Mouse (Mus musculus): ENCODE data around the gene Parp16. TPM values are rescaled to one million over a fixed set of nuclear protein-coding genes. Genes with fewer than 3 reads are reported as not detected.

The Parp16 gene
- polyA plus RNA-seq (2015; fragmentation: Nextera tagmentation; extraction: Ambion mirVana): 9.9 and 11.2 TPM in 2 replicates

DNA sequence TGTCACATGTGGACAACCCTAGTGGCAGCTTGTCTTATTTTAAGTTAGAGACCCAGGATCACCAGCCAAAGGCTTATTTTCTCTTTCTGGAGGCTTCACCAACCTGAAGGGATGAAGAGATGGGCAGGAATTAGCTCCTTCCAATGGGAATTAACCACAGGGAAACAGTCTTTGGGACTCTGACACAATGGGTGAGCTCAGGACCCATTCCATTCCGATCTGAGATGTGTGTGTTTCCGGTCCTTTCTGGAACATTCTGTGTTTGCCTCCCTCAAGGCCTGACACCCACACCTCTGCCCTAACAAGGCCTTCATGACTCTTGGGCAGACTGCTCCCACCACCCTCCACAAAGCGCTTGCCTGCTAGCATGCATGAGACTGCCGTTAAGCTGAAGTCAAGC, at the start of gene Parp16:
Gene Parp16, plus strand, starts transcription at position 301 of the 400 bp plus-strand sequence.
- Histone ChIP-seq H3K36me3 (ENCODE audit: control insufficient read depth, insufficient read depth) (no peaks in the 10 kb centered on the region), H3K4me2 (ENCODE audit: low read depth, low read length) (peak within 1 kb of the TSS; percentile 46), H3K9me3 (replicated peaks; ENCODE audit: control insufficient read depth, low read length) (no peaks in the 10 kb centered on the region), H3K27ac (ENCODE audit: low read length) (peak within 1 kb of the TSS; percentile 96), H3K9ac (ENCODE audit: low read depth, low read length) (peak within 1 kb of the TSS; percentile 59), H3K27me3 (ENCODE audit: control insufficient read depth, insufficient read depth, low read depth, low read length) (no peaks in the 10 kb centered on the region), H3K4me1 (ENCODE audit: control insufficient read depth, low read depth, low read length) (peaks cover 60% of the 10 kb centered on the region), H3K4me3 (ENCODE audit: low read depth, low read length) (no peak within 1 kb of the TSS)
- ATAC-seq (ENCODE audit: low read depth): no peak
- WGBS (ENCODE audit: insufficient replicate concordance): 73% methylated on average over 4 of the region's 4 CpGs

DNA sequence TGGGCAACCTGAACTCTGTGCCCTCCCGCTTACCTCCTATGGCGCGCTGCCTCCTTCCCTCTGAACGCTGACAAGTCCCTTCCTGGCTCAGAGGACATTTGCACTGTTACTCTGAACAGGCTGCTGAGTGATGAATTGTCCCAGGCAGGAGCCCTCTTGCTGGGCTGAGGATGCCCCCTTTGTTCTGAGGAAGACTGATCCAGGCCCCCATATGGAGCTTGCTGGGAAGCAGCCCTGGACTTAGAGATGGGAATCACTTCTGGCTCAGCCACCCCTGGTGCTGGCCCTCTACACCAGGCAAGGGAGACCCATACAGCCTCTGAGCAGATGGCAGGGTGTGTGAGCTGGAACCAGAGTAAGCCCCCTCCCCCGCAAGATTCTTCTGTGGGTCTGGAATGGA, 49.2 kb upstream of the Parp16 start:
- ATAC-seq (ENCODE audit: low read depth): no peak
- Histone ChIP-seq H3K27ac (ENCODE audit: low read length) (no peak overlapping the region), H3K4me2 (ENCODE audit: low read depth, low read length) (no peak overlapping the region), H3K9me3 (replicated peaks; ENCODE audit: control insufficient read depth, low read length) (no peaks in the 10 kb centered on the region), H3K36me3 (ENCODE audit: control insufficient read depth, insufficient read depth) (no peaks in the 10 kb centered on the region), H3K9ac (ENCODE audit: low read depth, low read length) (no peak overlapping the region), H3K27me3 (ENCODE audit: control insufficient read depth, insufficient read depth, low read depth, low read length) (peaks cover 35% of the 10 kb centered on the region), H3K4me3 (ENCODE audit: low read depth, low read length) (no peak overlapping the region), H3K4me1 (ENCODE audit: control insufficient read depth, low read depth, low read length) (no peaks in the 10 kb centered on the region; the same call in 1 of the 2 replicates)
- WGBS (ENCODE audit: insufficient replicate concordance): 59% methylated on average over 5 of the region's 5 CpGs

GRCm38 (mm10) chr9:65148507-65148906, 46.6 kb upstream of the Parp16 start:
- WGBS (ENCODE audit: insufficient replicate concordance): 64% methylated on average over 7 of the region's 7 CpGs
- H3K4me3 ChIP-seq (ENCODE audit: low read depth, low read length): no peak overlapping the region
- H3K4me2 ChIP-seq (ENCODE audit: low read depth, low read length): no peak overlapping the region
- no peaks in the 10 kb centered on the region; the same call in 1 of the 2 replicates for H3K4me1 ChIP-seq (ENCODE audit: control insufficient read depth, low read depth, low read length)
- no peak for ATAC-seq (ENCODE audit: low read depth)
- no peaks in the 10 kb centered on the region for H3K9me3 ChIP-seq (replicated peaks; ENCODE audit: control insufficient read depth, low read length)
- no peak overlapping the region for H3K27ac ChIP-seq (ENCODE audit: low read length)
- no peak overlapping the region for H3K9ac ChIP-seq (ENCODE audit: low read depth, low read length)
- H3K36me3 ChIP-seq (ENCODE audit: control insufficient read depth, insufficient read depth): no peaks in the 10 kb centered on the region
- H3K27me3 ChIP-seq (ENCODE audit: control insufficient read depth, insufficient read depth, low read depth, low read length): peaks cover 10% of the 10 kb centered on the region

GRCm38 (mm10) chr9:65152711-65153330, 42.3 kb upstream of the Parp16 start:
- Histone ChIP-seq H3K9me3 (replicated peaks; ENCODE audit: control insufficient read depth, low read length) (no peaks in the 10 kb centered on the region), H3K9ac (ENCODE audit: low read depth, low read length) (no peak overlapping the region), H3K36me3 (ENCODE audit: control insufficient read depth, insufficient read depth) (no peaks in the 10 kb centered on the region), H3K4me3 (ENCODE audit: low read depth, low read length) (no peak overlapping the region), H3K27me3 (ENCODE audit: control insufficient read depth, insufficient read depth, low read depth, low read length) (peaks cover 11% of the 10 kb centered on the region), H3K4me1 (ENCODE audit: control insufficient read depth, low read depth, low read length) (no peaks in the 10 kb centered on the region; the same call in 1 of the 2 replicates), H3K4me2 (ENCODE audit: low read depth, low read length) (no peak overlapping the region), H3K27ac (ENCODE audit: low read length) (no peak overlapping the region)
- WGBS (ENCODE audit: insufficient replicate concordance): 53% methylated on average over 6 of the region's 6 CpGs
- ATAC-seq (ENCODE audit: low read depth): no peak

GRCm38 (mm10) chr9:65153331-65153711, 41.8 kb upstream of the Parp16 start:
- Histone ChIP-seq H3K36me3 (ENCODE audit: control insufficient read depth, insufficient read depth) (no peaks in the 10 kb centered on the region), H3K4me2 (ENCODE audit: low read depth, low read length) (no peak overlapping the region), H3K27ac (ENCODE audit: low read length) (no peak overlapping the region), H3K4me1 (ENCODE audit: control insufficient read depth, low read depth, low read length) (no peaks in the 10 kb centered on the region; the same call in 1 of the 2 replicates), H3K9ac (ENCODE audit: low read depth, low read length) (no peak overlapping the region), H3K4me3 (ENCODE audit: low read depth, low read length) (no peak overlapping the region), H3K27me3 (ENCODE audit: control insufficient read depth, insufficient read depth, low read depth, low read length) (peaks cover 16% of the 10 kb centered on the region), H3K9me3 (replicated peaks; ENCODE audit: control insufficient read depth, low read length) (no peaks in the 10 kb centered on the region)
- no peak for ATAC-seq (ENCODE audit: low read depth)
- 30% methylated on average over 5 of the region's 5 CpGs for WGBS (ENCODE audit: insufficient replicate concordance)

GRCm38 (mm10) chr9:65154692-65155455, 40.3 kb upstream of the Parp16 start:
- Histone ChIP-seq H3K9me3 (replicated peaks; ENCODE audit: control insufficient read depth, low read length) (no peaks in the 10 kb centered on the region), H3K4me1 (ENCODE audit: control insufficient read depth, low read depth, low read length) (no peaks in the 10 kb centered on the region; the same call in 1 of the 2 replicates), H3K27me3 (ENCODE audit: control insufficient read depth, insufficient read depth, low read depth, low read length) (peaks cover 24% of the 10 kb centered on the region), H3K27ac (ENCODE audit: low read length) (no peak overlapping the region), H3K9ac (ENCODE audit: low read depth, low read length) (no peak overlapping the region), H3K36me3 (ENCODE audit: control insufficient read depth, insufficient read depth) (no peaks in the 10 kb centered on the region), H3K4me3 (ENCODE audit: low read depth, low read length) (no peak overlapping the region), H3K4me2 (ENCODE audit: low read depth, low read length) (no peak overlapping the region)
- WGBS (ENCODE audit: insufficient replicate concordance): 59% methylated on average over 9 of the region's 9 CpGs
- ATAC-seq (ENCODE audit: low read depth): no peak

GRCm38 (mm10) chr9:65156604-65157003, 38.5 kb upstream of the Parp16 start:
- Histone ChIP-seq H3K9me3 (replicated peaks; ENCODE audit: control insufficient read depth, low read length) (no peaks in the 10 kb centered on the region), H3K4me2 (ENCODE audit: low read depth, low read length) (no peak overlapping the region), H3K4me3 (ENCODE audit: low read depth, low read length) (no peak overlapping the region), H3K36me3 (ENCODE audit: control insufficient read depth, insufficient read depth) (no peaks in the 10 kb centered on the region), H3K4me1 (ENCODE audit: control insufficient read depth, low read depth, low read length) (no peaks in the 10 kb centered on the region; the same call in 1 of the 2 replicates), H3K9ac (ENCODE audit: low read depth, low read length) (no peak overlapping the region), H3K27ac (ENCODE audit: low read length) (no peak overlapping the region), H3K27me3 (ENCODE audit: control insufficient read depth, insufficient read depth, low read depth, low read length) (peaks cover 41% of the 10 kb centered on the region)
- ATAC-seq (ENCODE audit: low read depth): no peak
- 8% methylated on average over 8 of the region's 8 CpGs for WGBS (ENCODE audit: insufficient replicate concordance)

DNA sequence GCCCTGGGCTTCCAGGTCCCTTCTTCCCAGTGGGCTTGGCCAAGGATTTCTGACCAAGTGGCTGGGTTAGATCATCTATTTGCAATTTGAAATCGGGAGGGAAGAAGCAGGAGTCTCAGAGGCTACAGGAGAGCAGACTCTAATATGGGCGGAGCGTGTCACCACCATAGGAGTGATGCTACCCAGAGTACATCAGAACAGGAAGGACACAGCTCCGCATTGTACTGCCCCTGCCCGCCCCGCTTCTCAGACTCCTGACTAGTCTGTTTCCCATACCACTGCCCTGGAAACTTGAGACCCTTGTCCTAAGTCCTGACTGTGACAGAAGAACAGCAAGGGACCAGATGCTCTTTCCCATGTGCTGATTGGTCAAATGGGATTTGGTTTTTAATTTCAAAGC, 37.5 kb upstream of the Parp16 start:
- Histone ChIP-seq H3K27me3 (ENCODE audit: control insufficient read depth, insufficient read depth, low read depth, low read length) (peaks cover 51% of the 10 kb centered on the region), H3K9me3 (replicated peaks; ENCODE audit: control insufficient read depth, low read length) (no peaks in the 10 kb centered on the region), H3K27ac (ENCODE audit: low read length) (no peak overlapping the region), H3K36me3 (ENCODE audit: control insufficient read depth, insufficient read depth) (no peaks in the 10 kb centered on the region), H3K9ac (ENCODE audit: low read depth, low read length) (no peak overlapping the region), H3K4me2 (ENCODE audit: low read depth, low read length) (no peak overlapping the region), H3K4me1 (ENCODE audit: control insufficient read depth, low read depth, low read length) (no peaks in the 10 kb centered on the region; the same call in 1 of the 2 replicates), H3K4me3 (ENCODE audit: low read depth, low read length) (no peak overlapping the region)
- WGBS (ENCODE audit: insufficient replicate concordance): 28% methylated on average over 6 of the region's 6 CpGs
- no peak for ATAC-seq (ENCODE audit: low read depth)

GRCm38 (mm10) chr9:65161188-65161587, 34.0 kb upstream of the Parp16 start:
- H3K4me3 ChIP-seq (ENCODE audit: low read depth, low read length): no peak overlapping the region
- H3K4me1 ChIP-seq (ENCODE audit: control insufficient read depth, low read depth, low read length): no peaks in the 10 kb centered on the region; the same call in 1 of the 2 replicates
- no peaks in the 10 kb centered on the region for H3K9me3 ChIP-seq (replicated peaks; ENCODE audit: control insufficient read depth, low read length)
- no peak overlapping the region for H3K4me2 ChIP-seq (ENCODE audit: low read depth, low read length)
- peaks cover 69% of the 10 kb centered on the region for H3K27me3 ChIP-seq (ENCODE audit: control insufficient read depth, insufficient read depth, low read depth, low read length)
- no peak for ATAC-seq (ENCODE audit: low read depth)
- H3K36me3 ChIP-seq (ENCODE audit: control insufficient read depth, insufficient read depth): no peaks in the 10 kb centered on the region
- no peak overlapping the region for H3K9ac ChIP-seq (ENCODE audit: low read depth, low read length)
- no peak overlapping the region for H3K27ac ChIP-seq (ENCODE audit: low read length)
- 46% methylated on average over 4 of the region's 4 CpGs for WGBS (ENCODE audit: insufficient replicate concordance)

All from liver, embryonic 16.5 days (tissue).